8 mouse cellular contexts compared by ENCODE assay signal in the genomic region with DNA sequence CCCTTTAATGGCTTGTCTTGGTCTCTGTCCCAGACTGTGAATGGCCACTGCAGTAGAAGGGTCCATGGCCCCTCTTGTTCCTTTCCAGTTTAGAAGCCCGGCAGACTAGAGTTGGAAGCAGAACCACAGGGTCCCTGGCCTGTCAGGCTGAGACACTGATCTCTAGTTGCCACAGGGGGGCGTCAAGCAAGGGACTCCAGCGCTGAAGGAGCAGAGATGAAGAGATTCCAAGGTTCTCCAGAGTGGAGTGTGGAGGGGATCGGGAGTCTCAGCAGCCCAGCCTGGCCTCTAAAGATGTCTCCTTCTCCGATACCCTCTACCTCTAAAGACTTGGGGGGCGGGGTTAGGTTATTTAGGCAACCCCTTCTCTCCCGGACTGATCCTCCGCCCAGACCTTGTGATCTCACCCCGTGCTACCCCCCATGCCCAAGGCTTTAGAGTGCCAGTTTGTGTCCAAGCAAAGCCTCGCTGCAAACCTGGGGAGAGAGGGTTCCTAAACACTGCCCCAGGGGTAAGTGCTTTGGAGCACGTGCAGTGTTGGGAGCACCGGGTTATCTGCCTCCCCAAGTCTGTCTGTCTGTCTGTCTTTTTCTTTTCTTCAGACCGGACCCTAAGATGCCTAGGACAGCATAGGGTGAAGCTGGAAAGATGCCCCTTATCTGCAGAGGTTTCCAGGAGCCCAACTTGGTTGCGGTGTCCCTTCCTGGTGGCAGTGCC. TPM values are rescaled to one million over a fixed set of nuclear protein-coding genes. Genes with fewer than 3 reads are reported as not detected.
A peak's percentile ranks its signal among the peaks of the same experiment; 100 is the strongest.
DNase-seq lines count a peak whose midpoint lies in the region; TF ChIP-seq lines count a peak whose summit lies in the region.

No protein-coding gene starts in this region.

- no peaks in the 10 kb centered on the region for H3K9me3 ChIP-seq in limb, embryonic 10.5 days (replicated peaks)

- WGBS in limb, embryonic 10.5 days, result 8% methylated on average over 14 of the region's 14 CpGs

- no peak overlapping the region for H3K27ac ChIP-seq in gastrocnemius, adult 2 months
- H3K27ac ChIP-seq in limb, embryonic 10.5 days, result no peak overlapping the region

- peak; percentile 45 for TF ChIP-seq CTCF in gastrocnemius, adult 2 months (IDR thresholded peaks at IDR 0.05)

- no peaks in the 10 kb centered on the region for H3K36me3 ChIP-seq in limb, embryonic 10.5 days

- no peak for DNase-seq in gastrocnemius, adult 2 months
- no peak for DNase-seq in gastrocnemius, adult 8-10 months (ENCODE audit: low spot score in 2 of 2)
- peak; percentile 48 for DNase-seq in right cerebral cortex, postnatal 14 days
- no peak for DNase-seq in right cerebral cortex, postnatal 36 days (ENCODE audit: low spot score in 2 of 2)
- DNase-seq in limb, embryonic 10.5 days (ENCODE audit: low spot score), result peak; percentile 58
- peak; percentile 75 for DNase-seq in retina, postnatal 1 day
- DNase-seq in gastrocnemius, adult 18-20 months (ENCODE audit: low spot score), result no peak
- DNase-seq in spleen, postnatal 4 days (ENCODE audit: low spot score in 2 of 2), result no peak

- peak overlapping the region; percentile 79; the same call in 1 of the 2 replicates for H3K4me3 ChIP-seq in gastrocnemius, adult 2 months
- H3K4me3 ChIP-seq in limb, embryonic 10.5 days, result peak overlapping the region; percentile 64

- H3K4me1 ChIP-seq in limb, embryonic 10.5 days, result peaks cover 50% of the 10 kb centered on the region

- intact Hi-C loops in gastrocnemius, adult 2 months (cut with DNase I), result loop anchor here (10.0 kb wide), 1 partner anchor 162 kb away; no protein-coding TSS in a partner anchor

- H3K27me3 ChIP-seq in limb, embryonic 10.5 days (ENCODE audit: low read depth, poor library complexity, severe bottlenecking), result peaks cover 66% of the 10 kb centered on the region

RNA-seq across cellular contexts. Expression of gene Kif26a, which starts 2.7 kb away (rescaled TPM):
- 1 to 10 TPM; 3.6 to 3.7 TPM for total RNA-seq in gastrocnemius, adult 2 months (2021)
- total RNA-seq in gastrocnemius, adult 8-10 months (2022), result 1 to 10 TPM; 3.4 to 4.5 (median 3.5) TPM
- 2.8 and 3.9 TPM in 2 replicates for polyA plus RNA-seq in limb, embryonic 10.5 days (2016; fragmentation: Nextera tagmentation; extraction: Ambion mirVana)
- total RNA-seq in gastrocnemius, adult 18-20 months (2021), result 1 to 10 TPM; 2.7 to 4.5 TPM

RNA-seq across cellular contexts. Expression of gene Aspg, which starts 36.8 kb away (rescaled TPM):
- total RNA-seq in gastrocnemius, adult 2 months (2021), result not detected
- total RNA-seq in gastrocnemius, adult 8-10 months (2022), result not detected
- polyA plus RNA-seq in limb, embryonic 10.5 days (2016; fragmentation: Nextera tagmentation; extraction: Ambion mirVana), result 1.2 and 2.2 TPM in 2 replicates
- not detected for total RNA-seq in gastrocnemius, adult 18-20 months (2021)

Comparison
In these comparisons a context has a peak if more than half of its experiments do, and no peak if none do; other contexts are left out.
1. DNase-seq: peak in right cerebral cortex, postnatal 14 days (single experiment), limb, embryonic 10.5 days (single experiment) and retina, postnatal 1 day (single experiment); none in gastrocnemius, adult 2 months (single experiment), gastrocnemius, adult 8-10 months (0 of 2), right cerebral cortex, postnatal 36 days (0 of 2), gastrocnemius, adult 18-20 months (single experiment) and spleen, postnatal 4 days (0 of 2).